Mouse (Mus musculus) urinary bladder, postnatal 25 days (tissue): Measurements from ENCODE around the gene Zrsr2.

Experiments used
- DNase-seq: peaks from one replicate; pipeline ENCODE4 v3.0.0; 2022; ENCODE audit warnings: low spot score

Zrsr2 gene

GRCm38 (mm10) chrX:163958467-163958875 is at the start of gene Zrsr2:
Gene Zrsr2 (minus strand): TSS chrX:163958661.
- peak; percentile 59 for DNase-seq

- no peak for DNase-seq
Observed at GRCm38 (mm10) chrX:164004809-164005208, 46.3 kb upstream of the Zrsr2 start.

GRCm38 (mm10) chrX:163999848-164000247 is 41.4 kb upstream of the Zrsr2 start:
- DNase-seq, result no peak

GRCm38 (mm10) chrX:163996754-163997153 is 38.3 kb upstream of the Zrsr2 start:
- no peak for DNase-seq

GRCm38 (mm10) chrX:163987718-163988374 is 29.4 kb upstream of the Zrsr2 start:
- DNase-seq, result no peak

DNA sequence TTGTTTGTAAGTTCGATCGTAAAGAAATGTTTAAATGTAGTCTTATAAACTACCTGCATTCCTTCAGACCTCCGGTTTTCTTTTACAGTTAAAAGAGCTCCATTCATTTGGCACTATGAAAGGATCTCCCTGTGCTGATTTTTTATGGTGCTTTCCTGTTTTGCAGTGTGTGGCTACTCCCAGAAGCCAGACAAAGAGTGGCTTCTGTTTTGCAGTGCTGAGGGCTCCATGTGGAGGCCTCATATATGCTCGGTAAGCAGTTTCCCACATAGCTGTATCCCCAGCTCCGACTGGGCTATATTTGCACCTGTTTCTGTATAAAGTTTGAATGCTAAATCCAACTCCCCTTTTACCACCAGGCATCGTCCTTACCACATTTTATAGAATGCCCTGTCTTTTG is 23.7 kb upstream of the Zrsr2 start:
- DNase-seq, result no peak

DNA sequence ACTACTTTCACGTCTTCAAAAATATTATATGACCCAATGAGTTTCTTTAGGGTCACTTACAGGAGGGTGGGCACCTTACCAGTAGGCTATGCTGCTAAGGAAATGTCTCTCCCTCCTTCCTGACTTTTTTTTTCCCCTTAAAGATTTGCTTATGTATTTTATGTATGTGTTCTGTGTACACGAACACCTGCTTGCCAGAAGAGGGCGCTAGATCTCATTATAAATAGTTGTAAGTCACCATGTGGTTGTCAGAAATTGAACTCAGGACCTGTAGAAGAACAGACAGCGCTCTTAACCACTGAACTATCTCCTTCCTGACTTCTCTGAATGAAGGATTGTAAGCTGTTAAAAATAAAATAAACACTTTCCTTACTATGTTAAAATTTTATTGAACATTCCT is 23.0 kb upstream of the Zrsr2 start:
- no peak for DNase-seq

GRCm38 (mm10) chrX:163981092-163981491 is 22.6 kb upstream of the Zrsr2 start:
- DNase-seq, result no peak

DNA sequence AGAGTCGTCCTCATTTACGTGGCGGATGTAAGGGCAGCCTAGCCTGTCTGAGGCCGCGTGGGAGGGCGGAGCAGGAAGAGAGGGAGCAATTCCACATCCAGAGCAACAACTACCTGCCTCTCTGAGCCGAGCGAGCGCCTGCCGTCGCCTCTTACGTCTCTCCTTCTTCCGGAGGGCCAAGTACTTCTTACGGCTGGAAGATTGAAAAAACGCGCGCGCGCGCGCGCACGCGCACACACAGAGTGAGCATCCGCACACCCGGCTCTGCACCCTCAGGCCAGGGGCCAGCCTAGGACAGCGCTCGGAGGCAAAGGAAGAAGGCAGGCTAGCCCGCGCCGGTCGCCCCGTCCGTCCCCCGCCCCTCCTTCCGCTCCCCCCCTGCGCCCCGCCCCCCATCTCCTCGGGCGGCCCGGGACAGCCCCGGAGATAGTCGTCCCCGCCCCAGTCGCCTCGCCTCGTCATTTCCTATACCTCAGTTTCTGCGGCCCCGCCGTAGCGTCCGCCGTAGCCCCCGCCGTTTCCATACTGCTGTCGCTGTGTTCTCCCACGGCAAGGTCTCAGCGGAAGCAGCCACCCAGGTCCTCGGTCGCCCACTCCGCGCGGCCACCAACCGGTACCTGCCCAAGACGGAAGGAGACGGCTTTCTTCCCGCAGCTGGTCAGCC is 526 bp downstream of the Zrsr2 start:
- DNase-seq, result peak; percentile 36

DNA sequence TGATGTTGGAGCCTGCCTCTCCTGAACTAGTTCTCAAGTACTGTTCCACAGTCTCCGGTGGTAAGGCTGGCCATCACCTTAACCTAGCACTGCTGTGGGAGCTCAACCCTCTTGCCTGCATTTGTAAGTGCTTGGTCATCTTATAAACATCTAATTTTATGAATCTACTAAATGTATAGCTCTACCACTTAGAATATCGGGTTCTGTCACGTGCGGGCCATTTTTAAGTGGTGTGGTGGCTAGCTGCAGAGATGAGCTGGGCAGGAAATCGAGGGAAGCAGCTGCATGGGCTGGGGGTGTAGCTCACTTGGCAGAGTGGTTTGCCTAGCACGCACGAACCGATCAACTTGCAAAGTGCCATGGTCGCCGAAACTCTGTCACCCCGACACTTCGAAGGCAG is 1.1 kb downstream of the Zrsr2 start:
- no peak for DNase-seq

- no peak for DNase-seq
Observed at GRCm38 (mm10) chrX:163951618-163952017, 6.8 kb downstream of the Zrsr2 start.

DNA sequence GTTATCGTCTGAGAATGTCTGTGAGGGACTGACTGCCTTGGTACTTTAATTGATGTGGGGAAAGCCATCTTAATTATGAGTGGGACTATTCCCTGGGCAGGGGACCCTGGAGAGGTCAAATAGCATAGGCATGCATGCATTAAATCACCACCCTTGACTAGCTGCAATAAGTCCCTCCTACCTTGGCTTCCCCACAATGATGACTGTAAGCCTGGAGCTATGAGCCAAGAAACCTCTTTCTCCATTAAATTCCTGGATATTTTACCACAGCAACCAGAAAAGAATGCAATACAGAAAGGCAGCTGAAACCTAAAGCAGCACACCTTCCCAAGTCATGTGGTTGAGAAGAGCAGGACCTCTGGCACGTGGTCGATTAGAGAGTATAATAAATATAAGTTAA is 14.1 kb downstream of the Zrsr2 start:
- DNase-seq, result no peak

DNA sequence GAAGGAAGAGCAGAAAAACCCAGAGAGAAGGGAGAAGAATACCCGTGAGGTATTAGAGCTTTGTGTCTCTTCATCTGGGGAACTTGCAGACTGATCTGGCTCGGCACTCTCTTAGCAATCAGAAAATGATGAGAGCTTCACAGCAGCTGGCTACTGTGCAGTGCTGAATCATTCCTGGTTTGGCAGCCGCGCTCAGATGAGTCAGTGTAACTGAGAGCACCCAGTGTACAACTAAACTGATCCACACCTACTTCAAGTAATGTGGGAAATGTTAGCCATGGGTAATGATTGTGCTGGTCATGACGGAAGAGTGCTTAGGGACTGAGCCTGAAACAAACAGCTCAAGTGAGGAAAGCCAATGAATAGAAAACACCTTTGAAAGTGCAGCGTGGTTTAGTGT is 19.9 kb downstream of the Zrsr2 start:
- no peak for DNase-seq

GRCm38 (mm10) chrX:163934731-163935130 is 23.7 kb downstream of the Zrsr2 start:
- no peak for DNase-seq

DNA sequence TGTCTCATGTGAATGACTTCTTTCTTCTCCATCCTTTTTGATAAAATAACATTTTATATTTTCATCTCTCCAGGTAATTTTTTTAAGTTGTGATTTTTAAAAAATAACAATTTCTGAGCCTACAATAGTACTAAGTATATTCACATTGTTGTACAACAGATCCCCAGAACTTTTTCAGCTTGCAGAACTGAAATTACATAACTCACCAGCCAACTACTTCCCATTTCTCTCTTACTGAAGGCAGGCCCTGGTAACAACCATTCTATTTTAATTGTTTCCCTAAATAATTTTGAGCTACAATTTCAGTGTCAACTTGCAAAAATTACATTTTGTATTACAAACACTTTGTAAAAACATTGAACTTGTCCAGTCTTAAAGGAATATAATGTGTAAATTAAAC is 28.9 kb downstream of the Zrsr2 start:
- no peak for DNase-seq

DNA sequence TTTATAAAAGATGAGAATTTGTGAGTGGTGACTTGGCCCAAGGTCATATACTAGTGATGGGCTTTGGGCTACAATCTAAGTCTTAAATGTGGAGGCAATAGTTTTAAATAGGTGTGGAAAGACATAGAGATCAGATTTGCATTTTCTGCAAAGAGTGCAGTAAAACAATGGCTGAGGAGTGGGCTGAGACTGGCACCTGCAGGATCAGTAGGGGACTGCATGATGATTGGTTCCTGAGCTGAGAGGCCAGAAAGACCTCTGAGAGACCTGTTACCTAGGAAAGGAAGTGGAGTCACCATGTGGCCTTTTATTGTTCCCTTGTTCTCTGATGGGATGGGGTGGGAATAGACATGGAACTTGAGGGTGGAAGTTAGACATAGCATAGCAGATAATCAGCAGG is 45.7 kb downstream of the Zrsr2 start:
- no peak for DNase-seq

GRCm38 (mm10) chrX:163909381-163909780 is 49.1 kb downstream of the Zrsr2 start:
- peak; percentile 12 for DNase-seq

DNA sequence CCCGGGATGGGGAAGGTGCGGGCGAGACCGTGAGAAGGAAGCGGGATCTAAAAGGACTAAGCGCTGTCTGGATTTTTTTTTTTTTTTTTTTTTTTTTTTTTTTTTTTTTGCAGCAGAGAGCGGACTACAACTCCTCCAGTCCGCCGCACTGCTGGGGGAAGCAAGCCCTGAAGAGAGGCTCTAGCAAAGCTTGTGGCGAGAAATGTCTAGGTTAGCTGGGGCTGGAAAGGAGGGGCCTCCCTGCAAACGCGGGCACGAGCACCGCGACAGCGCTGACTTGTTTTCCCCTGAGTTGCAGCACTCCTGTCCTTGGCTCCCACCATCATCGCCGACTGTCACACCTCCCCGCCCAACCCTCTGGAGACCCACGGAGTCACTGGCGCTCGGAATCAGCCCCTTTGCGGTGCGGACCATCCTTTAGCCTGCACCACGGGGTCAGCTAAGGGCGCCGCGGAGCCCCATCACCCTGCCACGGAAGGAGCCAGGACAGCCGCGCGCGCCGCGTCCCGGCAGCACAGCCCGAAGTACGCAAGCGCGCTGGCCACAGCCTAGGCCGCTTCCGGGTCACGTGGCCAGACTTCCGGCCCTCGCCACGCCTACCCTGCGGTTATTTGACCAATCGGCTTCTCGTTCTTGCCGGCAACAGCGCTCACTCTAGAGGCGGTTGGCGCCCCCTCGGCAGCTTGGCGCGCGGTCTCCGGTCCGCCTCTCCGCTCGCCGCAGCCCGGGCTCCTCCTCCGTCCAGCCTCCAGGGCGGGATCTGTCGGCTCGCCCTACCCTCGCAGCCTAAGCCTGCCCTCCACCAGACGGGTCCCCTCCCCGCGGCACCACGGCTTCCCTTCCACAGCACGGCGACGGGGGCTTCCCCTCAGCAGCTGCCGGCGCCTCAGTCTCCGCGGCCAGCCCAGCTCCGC is 49.9 kb downstream of the Zrsr2 start, which contains the start of gene Ap1s2:
Ap1s2 (plus strand) TSS at position 681 of the 914 bp plus-strand sequence.
- peak; percentile 82 for DNase-seq

GRCm38 (mm10) chrX:163908003-163908336 is 50.5 kb downstream of the Zrsr2 start:
- DNase-seq, result no peak

DNA sequence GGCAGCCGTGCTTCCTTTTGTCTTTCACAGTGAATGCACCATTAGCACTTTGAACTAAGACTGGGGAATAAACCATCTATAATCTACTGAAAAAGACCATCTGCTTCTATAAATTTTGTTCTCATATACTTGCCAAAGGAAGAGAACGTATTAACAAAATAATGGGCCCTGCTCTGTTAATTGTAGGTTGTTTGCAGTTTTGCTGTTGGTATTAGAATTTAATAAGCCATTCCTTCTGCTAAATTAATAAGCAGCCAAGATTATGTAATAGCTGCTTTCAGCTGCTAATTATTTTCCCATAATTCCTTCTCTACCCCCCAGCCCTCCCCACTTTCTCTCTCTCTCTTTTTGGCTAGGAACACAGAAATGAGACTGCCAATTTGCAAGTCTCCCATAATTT is 51.6 kb downstream of the Zrsr2 start:
- no peak for DNase-seq

DNA sequence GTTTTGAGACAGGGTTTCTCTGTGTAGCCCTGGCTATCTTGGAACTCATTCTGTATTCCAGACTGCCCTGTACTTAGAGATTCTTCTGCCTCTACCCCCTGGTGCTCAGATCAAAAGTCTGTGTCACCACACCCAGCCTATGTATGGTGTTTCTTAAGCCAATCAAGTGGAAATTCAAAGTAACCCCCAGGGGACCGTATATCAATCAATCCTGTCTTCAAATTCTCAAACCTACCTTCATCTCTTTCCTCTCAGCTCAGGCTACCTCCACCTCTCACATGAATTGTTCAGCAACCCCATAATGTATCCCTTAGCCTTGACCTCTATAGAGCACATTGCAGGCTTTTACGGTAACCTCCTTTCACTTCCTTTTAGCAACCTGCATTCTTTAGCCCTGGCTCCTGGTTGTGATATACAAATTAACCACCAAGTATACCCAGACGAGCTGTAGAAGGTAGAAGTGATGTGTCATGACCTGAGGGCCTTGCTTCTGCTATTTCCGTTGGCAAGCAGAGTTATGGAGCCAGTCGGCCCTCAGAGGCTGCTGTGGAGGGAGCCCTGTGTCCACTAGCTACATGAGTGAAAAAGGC is 58.9 kb downstream of the Zrsr2 start:
- no peak for DNase-seq

DNA sequence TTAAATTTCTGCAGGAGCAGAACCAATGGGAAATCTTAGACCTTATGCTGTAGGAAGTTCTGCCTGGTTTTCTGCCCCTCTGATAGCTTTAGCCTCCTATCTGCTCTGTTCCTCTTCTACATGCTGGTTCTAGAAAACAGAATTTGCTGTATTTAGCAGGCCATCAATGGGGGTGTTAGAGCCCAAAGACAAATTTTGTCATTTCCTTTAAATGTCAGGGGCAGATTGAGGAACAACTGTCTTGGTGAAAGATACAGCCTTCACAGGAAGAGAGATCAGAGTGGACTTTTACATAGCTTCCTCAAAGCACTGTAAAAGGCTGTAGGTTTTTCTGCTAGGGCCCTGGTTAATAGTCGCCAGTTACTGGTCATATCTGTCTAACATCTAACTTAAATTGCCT is 61.1 kb downstream of the Zrsr2 start:
- no peak for DNase-seq
